Mouse (Mus musculus) spleen, adult 10 weeks (tissue): ENCODE results near the gene Ms4a18. TPM values are rescaled to one million over a fixed set of nuclear protein-coding genes. Genes with fewer than 3 reads are reported as not detected.

ENCODE experiments used
- polyA plus RNA-seq: library from polyadenylated mRNA; stranded (reverse); fragments of 350-450 nt; fragmentation: Illumina TruSeq; extraction: RNeasy Lipid Tissue Mini Kit (QIAGEN cat#74804); gene quantifications from one replicate; pipeline ENCODE4 v1.2.3, GENCODE M21; 2015; ENCODE audit warnings: low replicate concordance; ENCODE audit not compliant: insufficient read depth

Gene Ms4a18
- not detected for polyA plus RNA-seq

GRCm38 (mm10) chr19:11017891-11018290 is at the start of gene Ms4a18:
Gene Ms4a18, minus strand, starts transcription at chr19:11018031.

DNA sequence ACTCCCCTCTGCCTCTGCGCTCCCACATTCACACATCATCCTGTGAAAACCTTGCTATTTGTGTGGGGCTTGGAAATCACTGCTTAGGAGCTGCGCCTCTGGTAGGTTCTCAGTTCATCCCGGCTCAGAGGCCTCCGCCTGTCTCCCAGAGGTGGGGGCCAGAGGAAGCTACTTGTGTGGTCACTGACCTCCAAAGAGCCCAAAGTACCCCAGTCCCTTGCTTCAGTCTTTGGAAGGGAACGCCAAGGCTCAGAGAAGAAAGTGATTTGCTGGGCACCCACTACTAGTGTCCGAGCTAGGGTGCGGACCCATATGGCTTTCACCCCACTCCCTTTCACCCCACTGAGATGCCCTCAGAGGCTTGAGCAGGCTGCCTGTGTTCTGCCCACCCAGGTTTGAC is 24.7 kb downstream of the Ms4a18 start, which contains the start of gene Ms4a15:
Gene Ms4a15, minus strand, starts transcription at position 101 of the 400 bp plus-strand sequence.

DNA sequence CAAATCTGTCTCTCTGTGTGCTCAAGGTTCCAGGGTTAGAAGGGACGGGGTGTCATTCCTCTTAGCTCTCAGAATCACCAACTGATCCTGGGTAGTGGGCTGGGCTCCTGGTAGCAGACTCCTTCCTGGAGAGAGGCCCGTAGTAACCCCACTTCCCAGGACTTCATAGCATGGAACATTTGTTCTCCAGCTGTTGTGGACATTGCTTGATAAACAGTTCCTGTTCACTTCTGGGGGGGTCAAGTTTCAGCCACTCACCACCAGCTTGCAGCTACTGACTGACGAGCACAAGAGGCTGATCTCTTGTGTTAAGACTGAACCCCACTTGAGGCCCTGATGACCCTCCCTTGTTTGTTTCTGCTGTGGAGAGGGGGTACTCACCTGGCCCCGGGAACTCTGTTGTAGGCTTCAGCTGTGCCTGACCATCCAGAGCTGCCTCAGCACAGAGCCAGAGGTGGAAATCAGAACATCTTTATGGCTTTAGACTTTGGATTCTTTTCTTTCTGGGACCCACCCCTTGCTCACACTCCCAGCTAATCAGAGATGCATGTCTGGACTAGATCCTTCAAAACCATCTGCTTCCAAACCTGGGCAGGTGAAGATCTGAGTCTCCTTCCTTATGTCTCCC is 43.5 kb downstream of the Ms4a18 start, which contains the start of gene Ms4a10:
Gene Ms4a10, minus strand, starts transcription at position 433 of the 628 bp plus-strand sequence.

GRCm38 (mm10) chr19:10949112-10949511 is 68.7 kb downstream of the Ms4a18 start, which contains the start of gene Ccdc86:
Gene Ccdc86, minus strand, starts transcription at chr19:10949266.

Other genes with a start within 250 kb of the Ms4a18 start
- gene Cd6, start 188.0 kb downstream of the Ms4a18 start, polyA plus RNA-seq, result 24.1 TPM
- 22.5 TPM for gene Slc15a3, start 178.3 kb downstream of the Ms4a18 start, polyA plus RNA-seq
- gene Tmem132a, start 148.1 kb downstream of the Ms4a18 start, polyA plus RNA-seq, result 0.36 TPM
- 16.3 TPM for gene Tmem109, start 136.0 kb downstream of the Ms4a18 start, polyA plus RNA-seq
- gene Prpf19, start 122.8 kb downstream of the Ms4a18 start, polyA plus RNA-seq, result 103 TPM
- not detected for gene Zp1, start 97.4 kb downstream of the Ms4a18 start, polyA plus RNA-seq
- 0.14 TPM for gene Ptgdr2, start 80.9 kb downstream of the Ms4a18 start, polyA plus RNA-seq
- gene Ccdc86, start 68.8 kb downstream of the Ms4a18 start, polyA plus RNA-seq, result 7.5 TPM
- gene Ms4a10, start 43.4 kb downstream of the Ms4a18 start, polyA plus RNA-seq, result not detected
- not detected for gene Ms4a15, start 24.8 kb downstream of the Ms4a18 start, polyA plus RNA-seq
- gene Ms4a8a, start 63.1 kb upstream of the Ms4a18 start, polyA plus RNA-seq, result 9.2 TPM
- gene 1700017D01Rik, start 112.8 kb upstream of the Ms4a18 start, polyA plus RNA-seq, result not detected
- not detected for gene 1700025F22Rik, start 147.3 kb upstream of the Ms4a18 start, polyA plus RNA-seq
- not detected for gene Ms4a13, start 178.7 kb upstream of the Ms4a18 start, polyA plus RNA-seq
- gene Ms4a12, start 214.4 kb upstream of the Ms4a18 start, polyA plus RNA-seq, result not detected
- 821 TPM for gene Ms4a1, start 248.2 kb upstream of the Ms4a18 start, polyA plus RNA-seq